Mouse (Mus musculus) adrenal gland, postnatal 36 days (tissue): Measurements from ENCODE around the gene Cnep1r1. TPM values are rescaled to one million over a fixed set of nuclear protein-coding genes. Genes with fewer than 3 reads are reported as not detected.

Experiments
- DNase-seq, 2 experiments: peaks; one replicate each; pipeline ENCODE4 v3.0.0; 2021; ENCODE audit warnings: mixed read lengths in 1 of 2
- long read RNA-seq, 2 experiments: library from polyadenylated mRNA; stranded (forward); transcript quantifications; one replicate each; pipeline ENCODE4 v2.0.0; 2021; ENCODE audit warnings: borderline sequencing depth in 2 of 2
- total RNA-seq, 2 experiments: library from RNA; stranded (reverse); gene quantifications; 2 replicates each; pipeline ENCODE4 v1.2.3; 2021

The Cnep1r1 gene
- 10 to 100 TPM; 34.6 to 38.2 TPM for total RNA-seq
- long read RNA-seq, experiment 1, transcript Cnep1r1-201 (6 exons, 1,731 nt), result major isoform, 41 of 48 reads
- long read RNA-seq, experiment 1, partial matches to known transcripts, result 0 of 48 reads
- long read RNA-seq, experiment 1, other reads (novel, unspliced or antisense), result 4 of 48 reads
- long read RNA-seq, experiment 2, transcript Cnep1r1-201 (6 exons, 1,731 nt), result major isoform, 11 of 14 reads
- long read RNA-seq, experiment 2, partial matches to known transcripts, result 1 of 14 reads
- long read RNA-seq, experiment 2, other reads (novel, unspliced or antisense), result 0 of 14 reads

DNA sequence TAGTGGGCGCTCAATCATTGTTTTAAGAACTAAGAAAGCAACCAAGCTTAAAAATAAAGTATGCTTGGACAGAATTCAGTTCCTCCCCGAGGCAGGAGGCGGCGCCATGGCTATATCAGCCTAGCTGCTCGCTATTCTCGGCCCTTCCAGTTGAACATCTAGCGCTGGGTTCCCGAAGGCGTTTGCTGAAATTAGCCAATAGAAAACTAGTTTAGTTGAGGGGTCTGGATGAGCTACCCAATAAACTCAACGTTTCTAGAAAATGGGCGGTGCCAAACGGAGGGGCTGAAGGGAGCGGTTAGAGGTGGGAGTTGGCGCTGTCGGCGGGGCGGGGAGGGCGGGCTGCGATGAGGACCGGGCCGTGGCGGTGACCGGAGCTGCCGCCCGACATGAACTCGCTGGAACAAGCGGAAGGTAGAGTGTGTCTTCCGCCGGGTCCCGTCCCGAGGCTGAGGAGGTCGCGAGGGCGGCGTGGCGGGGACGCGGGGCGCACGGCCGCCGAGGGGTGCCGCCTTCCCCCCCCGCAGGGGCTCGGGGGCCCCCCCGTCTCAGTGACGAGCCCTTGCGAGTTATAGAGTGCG lies at the start of gene Cnep1r1:
Cnep1r1 (plus strand) TSS at position 314 of the 581 bp plus-strand sequence.
- DNase-seq, result peak; percentile 91

DNA sequence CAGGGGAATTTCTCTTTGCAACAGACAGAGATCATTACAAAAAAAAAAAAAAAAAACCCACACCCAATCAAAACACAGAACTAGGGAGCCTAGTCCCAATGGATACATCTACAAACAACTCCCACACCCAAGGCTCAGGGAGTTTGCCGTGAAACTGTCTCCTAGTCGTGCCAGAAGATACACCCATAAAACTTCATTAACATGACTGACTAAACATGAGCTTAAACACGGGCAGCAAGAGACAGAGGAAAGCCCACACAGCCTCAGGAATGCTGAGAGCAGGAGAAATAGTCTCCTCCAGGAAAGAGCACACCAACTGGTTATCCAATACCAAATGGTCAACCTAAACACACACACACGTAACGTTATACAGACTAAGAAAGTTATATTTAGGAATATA lies 36.4 kb upstream of the Cnep1r1 start:
- DNase-seq, result no peak

DNA sequence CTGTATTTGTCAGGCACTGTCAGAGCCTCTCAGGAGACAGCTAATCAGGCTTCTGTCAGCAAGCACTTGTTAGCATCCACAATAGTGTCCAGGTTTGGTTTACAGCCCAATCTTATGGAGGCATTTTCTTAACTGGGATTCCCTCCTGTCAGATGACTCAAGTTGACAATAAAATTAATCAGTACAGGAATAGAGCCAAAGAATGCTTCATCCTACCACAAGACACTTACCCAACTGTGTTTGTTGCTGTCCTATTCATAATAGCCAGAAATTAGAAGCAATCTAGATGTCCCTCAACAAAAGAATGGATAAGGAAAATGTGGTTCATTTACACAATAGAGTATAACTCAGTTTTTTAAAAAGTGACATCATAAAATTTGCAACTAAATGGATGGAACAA lies 30.6 kb upstream of the Cnep1r1 start:
- DNase-seq, result no peak

DNA sequence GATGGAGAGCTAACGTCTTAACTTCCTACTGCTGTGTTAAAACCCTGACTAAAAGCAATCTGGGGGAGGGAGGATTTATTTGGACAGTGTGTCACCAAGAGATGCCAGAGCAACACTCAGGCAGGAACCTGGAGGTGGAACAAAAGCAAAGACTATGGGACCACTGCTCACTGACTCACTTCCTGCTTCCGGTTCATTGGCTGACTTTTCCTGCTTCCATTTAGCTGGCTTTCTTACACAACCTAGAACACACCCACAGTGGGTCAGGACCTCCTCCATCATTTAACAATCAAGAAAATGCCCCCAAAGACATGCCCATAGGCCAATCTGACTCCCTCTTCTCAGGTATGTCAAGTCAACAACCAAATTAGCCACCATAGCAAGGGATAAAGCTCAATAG lies 26.9 kb upstream of the Cnep1r1 start:
- DNase-seq, result no peak

DNA sequence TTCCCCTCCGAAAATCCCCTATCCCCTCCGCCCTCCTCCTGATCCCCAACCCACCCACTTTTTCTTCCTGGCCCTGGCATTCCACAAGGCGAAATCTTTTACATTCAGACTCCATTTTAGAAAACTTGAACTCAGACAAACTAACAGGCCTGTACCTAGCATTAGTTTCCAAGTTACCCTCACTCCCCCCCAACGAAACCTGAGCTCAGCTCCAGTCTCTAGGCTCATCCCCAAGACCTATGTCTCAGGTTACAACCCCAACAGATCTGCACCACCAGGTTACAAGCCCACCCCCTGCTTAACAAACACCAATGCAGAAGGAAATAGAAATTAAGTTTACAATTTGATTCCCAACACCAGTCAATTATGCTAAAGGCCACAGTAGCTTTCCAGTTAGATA lies 25.2 kb upstream of the Cnep1r1 start:
- no peak for DNase-seq

DNA sequence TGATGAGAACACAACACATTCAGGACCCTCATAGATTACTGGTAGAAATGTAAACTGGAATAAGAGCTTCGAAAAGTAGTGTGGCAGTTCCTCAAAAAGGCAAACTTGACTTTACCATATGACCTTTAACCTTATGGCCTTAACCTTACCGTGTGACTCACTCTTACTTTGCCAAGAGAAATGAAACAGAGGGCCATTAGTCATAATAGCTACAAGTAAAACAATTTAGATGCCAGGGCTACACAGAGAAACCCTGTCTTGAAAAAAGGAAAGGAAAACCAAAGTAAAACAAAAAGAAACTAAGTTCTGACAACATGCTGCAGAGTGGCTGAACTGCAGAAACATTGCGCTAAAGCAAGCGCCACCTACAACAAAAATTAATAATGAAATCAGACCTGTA lies 19.7 kb upstream of the Cnep1r1 start:
- DNase-seq, result no peak

DNA sequence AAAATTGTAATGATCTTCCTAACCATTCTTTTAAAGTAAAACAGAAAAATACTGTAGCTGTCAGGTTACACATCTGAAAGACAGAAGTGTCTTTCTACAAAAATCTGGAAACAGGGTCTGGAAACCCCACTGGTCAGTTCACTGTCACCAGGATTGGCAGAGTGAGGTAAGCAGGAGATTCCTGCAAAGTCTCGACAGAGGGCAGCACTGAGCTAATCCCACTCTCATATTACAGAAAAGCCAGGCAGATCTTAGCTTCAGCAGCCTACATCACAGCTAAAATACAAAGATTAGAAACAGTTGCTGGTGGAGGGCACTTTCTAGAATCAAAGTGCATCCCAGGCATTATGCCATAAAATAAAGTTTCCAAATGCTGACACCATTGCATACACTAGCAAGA lies 19.0 kb upstream of the Cnep1r1 start:
- peak; percentile 41 to 57 for DNase-seq

DNA sequence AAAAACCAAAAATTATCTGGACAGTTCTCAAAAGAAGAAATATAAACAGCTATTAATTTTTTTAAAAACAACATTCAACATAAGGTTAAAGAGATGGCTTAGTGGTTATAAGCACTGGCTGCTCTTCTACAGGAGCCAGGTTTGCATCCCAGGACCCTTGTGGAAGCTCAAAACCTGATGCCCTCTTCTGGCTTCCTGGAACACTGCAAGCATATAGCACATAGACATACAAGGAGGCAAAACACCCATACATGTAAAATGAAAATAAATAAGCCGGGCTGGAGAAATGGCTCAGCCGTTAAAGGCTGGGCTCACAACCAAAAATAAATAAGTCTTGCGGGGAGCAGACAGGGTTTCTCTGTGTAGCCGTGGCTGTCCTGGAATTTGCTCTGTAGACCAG lies 9.3 kb upstream of the Cnep1r1 start:
- no peak for DNase-seq

DNA sequence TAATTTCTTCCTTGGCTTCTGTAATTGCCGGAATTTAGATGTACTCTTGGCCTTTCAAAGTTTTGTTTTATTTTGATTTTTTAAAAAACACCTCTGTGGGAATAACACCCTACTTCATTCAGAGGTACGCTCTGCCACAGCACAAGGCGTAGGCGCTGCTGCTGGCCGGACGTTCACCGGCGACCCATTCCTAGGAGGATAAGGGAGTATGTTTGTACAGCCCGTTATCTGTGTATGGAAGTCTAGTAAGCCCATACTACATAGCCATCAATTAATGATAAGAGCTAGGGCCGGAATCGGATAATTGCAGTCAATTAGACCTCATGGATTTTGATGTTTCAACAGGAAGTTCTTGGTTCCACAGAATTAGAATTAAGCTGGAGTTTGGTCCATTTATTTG lies 507 bp downstream of the Cnep1r1 start:
- peak; percentile 12 to 19 for DNase-seq

DNA sequence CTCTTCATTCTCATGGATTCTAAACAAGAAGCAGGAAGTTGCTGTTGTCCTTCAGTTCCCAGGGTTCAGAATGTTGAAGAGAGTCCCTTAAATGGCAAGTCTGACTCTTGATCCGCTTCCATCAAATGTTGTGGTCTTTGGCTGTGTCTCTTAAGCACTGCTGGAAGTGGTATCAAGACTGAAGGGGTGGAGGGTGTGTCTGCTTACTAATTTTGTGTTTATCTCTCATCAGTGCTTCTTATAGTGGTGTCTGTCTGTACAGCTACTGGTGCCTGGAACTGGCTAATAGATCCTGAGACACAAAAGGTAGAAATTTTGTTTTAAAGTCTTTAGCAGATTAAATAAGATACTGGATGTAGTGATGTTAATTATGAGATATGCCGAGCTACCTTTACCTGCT lies 6.3 kb downstream of the Cnep1r1 start:
- DNase-seq, result no peak

DNA sequence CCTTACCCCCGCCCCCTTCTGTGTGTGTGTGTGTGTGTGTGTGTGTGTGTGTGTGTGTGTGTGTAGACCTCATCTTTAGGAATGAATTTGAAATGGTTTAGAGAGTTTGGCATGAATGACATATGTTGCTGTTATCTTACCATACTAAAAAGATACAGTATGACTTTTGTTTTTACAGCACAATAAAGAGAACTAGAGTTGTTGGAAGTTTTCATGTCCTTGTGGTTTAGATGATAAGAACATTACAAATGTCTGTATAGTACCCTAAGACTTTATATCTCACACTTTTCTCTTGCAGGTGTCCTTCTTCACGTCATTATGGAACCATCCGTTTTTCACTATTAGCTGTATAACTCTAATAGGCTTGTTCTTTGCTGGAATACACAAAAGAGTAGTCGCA lies 10.8 kb downstream of the Cnep1r1 start:
- DNase-seq, result no peak

DNA sequence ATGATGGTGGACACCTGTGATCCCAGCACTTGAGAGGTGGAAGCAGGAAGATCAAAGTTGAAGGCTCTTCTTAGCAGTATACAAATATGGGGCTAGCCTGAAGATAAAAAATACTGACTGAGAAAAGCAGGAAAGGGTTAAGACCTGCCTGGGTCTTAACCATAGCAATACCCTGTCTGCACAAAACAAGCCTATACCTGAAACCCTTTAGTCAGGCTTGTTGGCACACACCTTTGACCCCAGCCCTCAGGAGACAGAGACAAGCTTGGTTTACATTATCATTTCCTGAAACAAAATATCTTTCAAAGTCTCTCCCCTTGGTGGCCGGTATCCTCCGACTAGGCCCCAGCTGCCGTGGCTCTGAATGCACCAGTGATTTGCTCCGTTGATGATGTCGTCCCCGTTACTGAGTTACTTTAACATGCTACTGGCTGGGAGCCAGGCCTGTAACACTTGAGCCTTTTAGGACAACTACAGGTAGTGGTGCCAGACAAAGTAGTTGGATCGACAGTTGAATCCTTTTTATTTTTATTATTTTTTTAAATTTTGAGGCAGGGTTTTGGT lies 12.3 kb downstream of the Cnep1r1 start:
- no peak for DNase-seq

DNA sequence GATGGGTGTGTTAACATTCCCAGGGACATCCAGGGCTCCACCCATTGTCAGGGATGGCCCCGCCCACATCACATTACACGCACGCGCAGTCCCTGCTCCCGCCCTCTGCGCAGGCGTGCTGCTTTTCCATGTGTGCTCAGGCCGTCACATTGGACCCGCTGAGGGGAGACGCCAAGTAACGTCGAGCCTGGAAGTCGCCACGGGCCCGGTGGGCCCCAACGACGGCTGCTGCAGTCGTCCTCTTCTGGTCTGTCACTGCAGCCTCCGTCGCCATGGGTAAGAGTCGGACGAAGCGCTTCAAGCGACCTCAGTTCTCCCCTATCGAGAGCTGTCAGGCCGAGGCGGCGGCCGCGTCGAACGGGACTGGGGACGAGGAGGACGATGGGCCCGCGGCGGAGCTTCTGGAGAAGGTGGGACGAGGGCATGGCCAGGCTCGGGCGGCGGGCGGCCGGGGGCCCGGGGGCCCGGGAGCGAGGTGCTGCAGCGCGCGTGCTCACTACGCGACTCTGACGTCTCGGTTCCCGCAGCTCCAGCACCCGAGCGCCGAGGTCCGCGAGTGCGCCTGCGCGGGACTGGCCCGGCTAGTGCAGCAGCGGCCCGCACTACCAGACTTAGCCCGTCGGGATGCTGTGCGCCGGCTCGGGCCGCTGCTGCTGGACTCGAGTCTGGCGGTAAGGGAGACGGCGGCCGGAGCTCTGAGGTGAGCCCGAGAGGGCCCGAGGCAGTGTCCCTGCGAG lies 19.3 kb downstream of the Cnep1r1 start, which contains the start of gene Heatr3:
Heatr3 (plus strand) TSS at position 108 of the 737 bp plus-strand sequence.
- DNase-seq, result peak; percentile 97

DNA sequence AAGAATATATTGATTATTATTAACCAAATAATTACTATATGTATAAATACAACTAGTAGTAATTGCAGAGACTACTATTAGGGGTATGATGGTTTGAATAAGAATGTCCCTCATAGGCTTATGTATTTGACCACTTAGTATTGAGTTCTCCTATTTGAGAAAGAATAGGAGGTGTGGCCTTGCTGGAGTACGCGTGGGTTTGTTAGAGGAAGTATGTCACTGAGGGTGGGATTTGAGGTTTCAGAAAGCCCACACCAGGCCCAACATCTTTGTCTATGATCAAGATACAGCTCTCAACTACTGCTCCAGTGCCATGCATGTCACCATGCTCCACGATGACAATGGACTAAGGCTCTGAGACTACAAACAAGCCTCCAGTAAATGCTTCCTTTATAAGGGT lies 20.7 kb downstream of the Cnep1r1 start:
- no peak for DNase-seq

DNA sequence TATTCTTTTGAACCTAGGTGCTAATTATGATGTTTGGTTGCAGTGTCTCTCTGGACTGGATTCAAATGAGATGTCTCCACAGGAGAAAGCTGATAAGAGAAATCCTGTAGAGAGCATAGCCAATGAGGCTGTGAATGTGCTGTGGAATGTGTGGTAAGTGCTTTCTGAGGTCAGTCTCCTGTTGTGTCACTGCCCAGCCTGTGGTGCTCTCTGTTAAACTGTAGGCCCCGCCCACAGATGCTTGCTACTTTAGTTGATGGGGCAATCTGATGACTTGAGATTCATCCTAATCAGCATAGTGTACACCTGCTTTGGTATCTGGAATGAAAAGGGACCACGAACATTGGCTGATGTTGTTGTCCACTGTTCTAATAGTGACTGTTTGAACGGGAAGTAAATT lies 23.1 kb downstream of the Cnep1r1 start:
- no peak for DNase-seq

DNA sequence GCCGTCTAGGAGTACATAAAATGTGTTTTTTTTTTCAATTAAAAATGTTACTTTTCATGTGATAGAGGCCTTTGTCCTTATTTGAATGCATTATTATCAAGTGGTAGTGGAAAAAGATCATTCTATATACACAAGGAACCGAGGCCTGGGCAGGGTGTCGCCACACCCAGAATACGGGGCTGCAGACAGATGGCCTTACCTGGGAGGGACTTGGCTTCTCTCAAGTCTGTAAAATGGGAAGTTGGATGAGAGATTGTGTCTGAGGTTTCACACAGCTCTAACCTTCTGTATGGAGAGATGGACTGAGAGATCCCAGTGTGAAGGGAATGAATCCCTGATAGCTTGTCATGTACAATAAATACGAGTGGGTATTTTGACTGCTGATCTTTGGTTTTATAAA lies 25.5 kb downstream of the Cnep1r1 start:
- no peak for DNase-seq

DNA sequence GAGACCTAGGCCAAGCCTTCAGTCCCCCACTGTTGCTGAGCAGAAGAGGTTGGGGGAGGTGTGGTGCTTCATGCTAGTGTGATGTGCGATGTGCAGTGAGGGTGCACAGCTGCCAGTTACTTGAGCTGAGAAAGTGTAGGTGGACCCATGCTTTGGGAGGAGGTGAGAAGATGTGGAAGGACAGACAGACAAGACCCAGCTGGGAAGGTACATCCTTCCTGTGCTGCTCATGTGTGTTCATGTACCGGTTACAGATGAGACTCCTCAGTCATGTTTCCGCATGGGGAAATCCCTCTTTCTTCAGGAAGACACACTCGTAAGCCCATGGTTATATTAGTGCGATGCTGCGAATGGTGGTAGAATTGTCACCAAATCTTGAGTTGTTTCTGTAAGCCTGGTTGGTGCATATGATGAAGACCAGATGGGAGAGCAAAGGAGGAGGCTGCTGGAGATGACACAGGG lies 32.4 kb downstream of the Cnep1r1 start:
- no peak for DNase-seq

DNA sequence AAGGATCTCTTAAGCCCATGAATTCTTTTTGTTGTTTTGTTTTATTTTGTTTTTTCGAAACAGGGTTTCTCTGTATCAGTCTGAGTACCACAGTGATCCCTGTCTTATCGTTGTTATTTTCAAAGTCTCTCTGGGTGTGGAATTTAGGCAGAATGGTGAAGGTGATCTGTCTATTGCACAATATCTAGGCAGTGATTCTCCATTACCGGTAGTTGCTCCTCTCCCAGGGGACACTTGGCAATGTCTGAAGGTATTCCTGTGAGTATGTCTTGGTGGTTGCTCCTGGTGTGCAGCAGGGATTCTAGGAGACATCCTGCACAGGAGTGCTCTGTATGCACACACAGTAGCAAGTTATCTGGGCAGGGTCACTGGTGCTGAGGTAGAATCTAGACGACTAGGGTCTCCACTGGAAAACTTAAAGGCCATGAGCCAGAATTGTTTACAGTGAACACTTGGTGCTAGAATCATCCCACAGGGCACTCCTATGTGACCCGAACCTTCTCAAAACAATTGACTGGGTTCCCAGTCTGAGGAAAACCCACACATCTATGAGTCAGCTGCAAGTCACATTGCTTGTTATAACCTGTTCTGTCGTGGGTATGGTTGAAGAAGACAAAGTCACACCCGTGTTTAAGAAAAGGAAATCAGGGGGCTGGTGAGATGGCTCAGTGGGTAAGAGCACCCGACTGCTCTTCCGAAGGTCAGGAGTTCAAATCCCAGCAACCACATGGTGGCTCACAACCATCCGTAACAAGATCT lies 41.8 kb downstream of the Cnep1r1 start:
- no peak for DNase-seq

DNA sequence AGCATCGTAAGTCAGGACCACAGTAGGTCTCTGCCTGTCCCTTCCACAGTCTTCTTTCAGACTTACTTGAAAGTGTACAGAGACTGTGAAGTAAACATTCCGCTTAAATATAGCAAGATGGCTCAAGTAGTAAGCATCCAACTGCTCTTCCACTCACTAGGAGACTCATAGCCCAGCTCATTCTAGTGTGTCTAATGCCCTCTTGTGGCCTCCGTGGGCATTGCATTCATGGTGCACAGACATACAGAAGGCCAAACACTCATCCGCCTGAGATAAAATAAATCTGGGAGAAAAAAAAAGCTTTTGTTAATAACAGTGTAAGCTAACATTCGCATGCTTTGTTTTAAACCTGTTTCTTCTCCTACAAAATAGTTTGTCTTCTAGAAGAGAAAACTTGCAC lies 42.9 kb downstream of the Cnep1r1 start:
- peak; percentile 75 to 76 for DNase-seq

DNA sequence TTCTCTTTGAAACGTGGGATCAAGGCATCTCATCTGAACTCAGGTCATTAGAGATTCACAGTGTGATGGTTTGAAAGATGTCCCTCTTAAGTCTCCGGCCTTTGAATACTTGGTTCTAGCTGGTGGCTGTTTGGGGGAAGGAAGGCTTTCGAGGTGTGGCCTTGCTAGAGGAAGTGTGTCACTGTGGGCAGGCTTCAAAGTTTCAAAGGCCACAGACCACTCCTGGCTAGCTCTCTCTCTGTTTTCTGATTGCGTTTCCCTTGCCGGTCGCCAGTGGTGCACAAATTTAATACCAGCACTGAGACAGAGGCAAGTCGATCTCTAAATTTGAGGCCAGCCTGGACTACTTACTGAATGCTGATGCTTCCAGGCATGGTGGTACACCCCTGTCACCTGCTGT lies 56.7 kb downstream of the Cnep1r1 start:
- no peak for DNase-seq

DNA sequence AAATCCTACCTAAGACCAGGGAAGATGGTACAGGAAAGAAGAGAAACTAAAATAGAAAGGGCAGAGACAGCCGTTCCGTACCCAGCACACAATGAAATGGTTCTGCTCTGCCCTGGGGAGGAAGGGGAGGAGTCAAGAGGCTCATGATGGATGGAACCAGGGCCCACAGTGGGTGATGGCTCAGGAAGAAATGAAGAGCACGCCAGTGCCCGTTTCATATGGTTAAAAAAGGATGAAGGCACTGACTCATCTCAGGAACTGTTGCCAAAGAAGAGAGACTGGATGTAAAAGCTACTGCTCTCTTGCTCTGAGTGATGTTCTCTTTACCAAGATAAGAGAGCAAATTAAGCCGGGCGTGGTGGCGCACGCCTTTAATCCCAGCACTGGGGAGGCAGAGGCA lies 58.7 kb downstream of the Cnep1r1 start:
- DNase-seq, result no peak

DNA sequence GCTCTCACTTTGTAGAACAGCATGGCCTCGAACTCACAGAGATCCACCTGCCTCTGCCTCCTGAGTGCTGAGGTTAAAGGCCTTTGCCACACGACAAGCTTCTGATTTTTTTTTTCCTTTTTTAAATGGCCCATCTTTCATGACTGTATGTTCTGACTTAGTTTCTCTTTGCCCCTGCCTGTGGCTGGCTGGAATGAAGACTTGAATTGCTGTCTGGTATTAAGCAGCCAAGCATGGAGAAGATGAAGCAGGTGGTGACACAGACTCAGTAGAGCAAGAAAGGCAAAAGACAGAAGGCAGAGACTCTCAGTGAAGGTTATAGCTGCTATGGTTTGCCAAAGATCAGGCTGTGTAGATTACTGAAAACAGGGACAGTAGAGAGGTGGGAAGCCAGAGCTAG lies 64.6 kb downstream of the Cnep1r1 start:
- DNase-seq, result no peak
